Mouse (Mus musculus): ENCODE data around the gene Cyp4f13.

Cyp4f13 gene

GRCm38 (mm10) chr17:32947215-32947914 lies at the start of gene Cyp4f13:
TSS of gene Cyp4f13 (minus strand) at chr17:32947402.
- ChIA-PET POLR2A (interaction anchor here (0.6 to 2.6 kb wide), 43 partner anchors 9 to 1172 kb away, joined by 3 to 18 read pairs (median 4); partner anchors contain the start of genes Zfp472 (in 4 of the 4), Zfp952 (in 2 of the 4), H2-DMa (in 1 of the 4) and Morc2b (in 1 of the 4)), CTCF (interaction anchor here in 3 of 4 experiments (0.6 to 1.9 kb wide), 7 partner anchors 18 to 313 kb away, joined by 3 to 9 read pairs (median 4); partner anchors contain the start of gene Zfp472 (in 2 of the 3))

DNA sequence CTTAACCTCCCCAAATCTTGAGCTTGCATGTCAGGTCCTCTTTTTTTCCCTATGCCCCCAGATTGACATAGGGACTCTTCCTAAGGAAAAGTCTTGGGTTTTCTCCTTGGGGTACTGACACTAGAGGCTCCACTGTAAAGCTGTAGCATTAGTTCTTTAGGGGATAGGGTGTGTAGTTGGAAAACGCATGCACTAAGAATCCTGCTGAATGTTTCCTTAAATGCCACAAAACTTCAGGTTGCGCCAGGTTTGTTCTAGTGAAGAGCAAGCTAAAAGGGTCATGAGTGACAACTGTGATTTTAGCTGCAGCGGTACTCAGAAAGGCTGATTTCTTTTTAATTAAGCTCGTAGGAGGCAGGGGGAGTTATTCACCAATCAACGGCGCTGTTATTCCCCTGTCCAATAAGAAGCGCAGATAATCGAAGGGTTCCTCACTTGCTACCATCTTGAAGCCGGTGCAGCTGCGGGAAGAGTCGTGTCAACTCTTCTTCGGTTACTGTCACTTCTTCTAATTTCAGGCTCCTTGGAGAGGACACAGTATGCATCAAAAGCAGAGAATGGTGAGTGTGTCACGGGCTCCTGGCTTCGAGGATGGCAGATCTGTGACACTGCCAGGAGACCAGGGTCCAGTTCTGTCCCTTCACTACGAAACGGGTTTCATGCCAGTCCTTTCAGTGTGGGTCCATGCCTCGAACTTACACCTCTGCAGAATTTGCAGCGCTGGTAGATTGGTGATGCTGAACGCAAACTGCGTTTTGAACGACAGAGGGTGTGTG lies 45.7 kb upstream of the Cyp4f13 start, which contains the start of gene Zfp952:
Zfp952 (plus strand) TSS at position 431 of the 776 bp plus-strand sequence.
- ChIA-PET POLR2A (interaction anchor here in 3 of 4 experiments (0.7 to 5.0 kb wide), 35 partner anchors 8 to 693 kb away, joined by 3 to 34 read pairs (median 3); partner anchors contain the start of genes Zfp472 (in 3 of the 3), Cyp4f13 (in 2 of the 3), Zfp563 (in 2 of the 3) and Zfp763 (in 2 of the 3)), CTCF (interaction anchor here (0.5 to 2.0 kb wide), 32 partner anchors 8 to 693 kb away, joined by 3 to 10 read pairs (median 4); partner anchors contain the start of genes Zfp472 (in 3 of the 4) and Zfp799 (in 1 of the 4))

DNA sequence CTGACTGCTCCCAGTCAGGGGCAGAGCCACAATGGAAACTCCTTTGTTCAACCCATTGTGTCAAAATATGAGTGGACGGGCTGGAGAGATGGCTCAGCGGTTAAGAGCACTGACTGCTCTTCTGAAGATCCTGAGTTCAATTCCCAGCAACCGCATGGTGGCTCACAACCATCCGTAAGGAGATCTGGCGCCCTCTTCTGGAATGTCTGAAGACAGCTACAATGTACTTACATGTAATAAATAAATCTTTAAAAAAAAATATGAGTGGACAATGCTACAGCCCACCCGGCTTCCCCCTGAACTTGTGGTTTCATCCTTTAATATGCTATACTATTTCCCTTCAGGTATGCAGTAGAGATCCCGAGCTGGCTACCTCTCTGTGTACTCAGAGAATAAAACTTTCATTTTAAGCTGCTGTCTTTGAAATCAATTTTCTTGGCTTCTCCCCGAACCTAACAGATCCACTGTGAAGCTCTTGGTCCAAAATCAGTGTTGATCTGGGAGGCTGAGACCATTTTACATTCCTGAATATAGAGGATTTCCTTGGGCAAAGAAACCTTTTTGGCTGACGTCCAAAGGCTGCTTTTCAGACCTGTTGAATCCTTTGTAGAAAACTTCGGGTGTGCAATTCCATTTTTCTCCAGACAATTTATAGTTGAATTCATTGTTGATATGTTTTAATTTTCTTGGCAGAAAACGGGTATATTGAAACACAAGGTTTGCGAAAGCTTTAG lies 44.9 kb upstream of the Cyp4f13 start:
- ChIA-PET CTCF (interaction anchor here (0.6 to 2.0 kb wide), 34 partner anchors 8 to 714 kb away, joined by 3 to 10 read pairs (median 4); partner anchors contain the start of genes Zfp472 (in 3 of the 4) and Zfp799 (in 1 of the 4)), POLR2A (interaction anchor here in 3 of 4 experiments (0.6 to 5.0 kb wide), 35 partner anchors 8 to 693 kb away, joined by 3 to 34 read pairs (median 3); partner anchors contain the start of genes Zfp472 (in 3 of the 3), Zfp563 (in 2 of the 3), Zfp763 (in 2 of the 3) and Zfp799 (in 2 of the 3))

GRCm38 (mm10) chr17:32986301-32986700 lies 39.1 kb upstream of the Cyp4f13 start:
- ChIA-PET POLR2A (interaction anchor here in 3 of 4 experiments (0.7 to 1.2 kb wide), 5 partner anchors 19 to 109 kb away, joined by 3 to 5 read pairs (median 3); partner anchors contain the start of genes Zfp472 (in 1 of the 3) and Zfp563 (in 1 of the 3)), CTCF (interaction anchor here in 1 of 4 experiments (0.5 kb wide), 1 partner anchor 164 kb away, joined by 3 read pairs; no protein-coding TSS in a partner anchor)

DNA sequence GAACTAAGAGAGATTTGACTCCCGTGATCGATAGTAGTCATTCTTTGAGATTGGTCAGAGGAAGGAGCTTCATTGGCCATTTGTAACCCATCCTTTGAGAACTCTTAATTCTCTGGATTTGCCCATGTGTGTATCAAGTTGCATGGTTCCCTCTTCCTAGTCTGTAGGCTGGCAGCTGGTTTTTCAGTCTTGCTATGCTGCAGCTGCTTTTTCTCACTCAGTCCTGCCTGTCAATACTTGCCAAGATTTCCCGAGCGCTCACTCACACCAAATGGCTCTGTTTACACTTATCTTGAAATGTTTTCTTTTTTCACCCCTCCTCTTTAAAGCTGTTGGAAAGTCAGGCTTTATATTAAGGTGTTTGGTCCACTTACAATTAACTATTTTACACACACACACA lies 34.2 kb upstream of the Cyp4f13 start:
- CTCF ChIA-PET, result interaction anchor here in 2 of 4 experiments (1.0 to 1.3 kb wide), 2 partner anchors 11 kb away, joined by 3 to 5 read pairs; partner anchors contain the start of gene Zfp952 (in 1 of the 2)
- POLR2A ChIA-PET, result interaction anchor here in 3 of 4 experiments (0.6 to 2.0 kb wide), 4 partner anchors 11 to 590 kb away, joined by 4 to 12 read pairs (median 8); partner anchors contain the start of genes Zfp472 (in 2 of the 3) and Zfp952 (in 1 of the 3)

DNA sequence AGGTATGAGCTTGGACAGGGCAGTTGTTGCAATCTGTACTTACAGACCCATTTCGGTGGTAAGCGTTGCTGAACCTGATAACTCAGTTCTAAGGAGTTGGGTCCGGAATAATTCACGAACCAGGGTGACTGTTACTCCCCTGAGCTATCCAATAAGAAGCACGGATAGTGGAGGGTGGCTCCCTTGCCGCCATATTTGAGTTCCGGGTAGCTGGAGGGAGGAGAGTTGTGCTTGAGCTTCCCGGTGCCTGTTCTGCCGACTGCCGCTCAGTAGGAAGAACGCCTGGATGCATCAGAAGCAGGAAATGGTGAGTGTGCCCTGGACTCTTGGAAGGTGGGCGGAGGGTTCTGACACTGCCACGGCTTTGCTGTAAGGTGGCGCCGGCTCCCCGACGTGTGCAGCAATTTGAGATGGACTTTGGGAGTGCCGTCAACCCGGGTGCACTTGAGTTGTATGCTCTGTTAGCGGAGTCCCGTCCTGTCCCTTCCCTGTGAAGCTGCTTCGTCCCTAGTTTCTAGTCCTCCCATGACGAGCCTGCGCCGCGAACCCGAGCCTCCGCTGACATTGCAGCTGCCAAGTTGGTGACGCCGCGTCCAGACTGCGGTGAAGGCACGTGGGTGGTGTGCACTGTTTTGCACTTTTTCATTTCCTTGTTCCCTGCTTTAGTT lies 18.6 kb upstream of the Cyp4f13 start, which contains the start of gene Zfp472:
Zfp472 (plus strand) TSS at position 192 of the 668 bp plus-strand sequence.
- CTCF ChIA-PET, result interaction anchor here (0.6 to 2.1 kb wide), 20 partner anchors 9 to 1966 kb away, joined by 3 to 13 read pairs (median 4); partner anchors contain the start of genes Cyp4f13 (in 2 of the 4) and Zfp952 (in 1 of the 4)
- POLR2A ChIA-PET, result interaction anchor here (0.8 to 3.0 kb wide), 55 partner anchors 9 to 855 kb away, joined by 3 to 34 read pairs (median 4); partner anchors contain the start of genes Cyp4f13 (in 4 of the 4), Zfp952 (in 3 of the 4), March2 (in 1 of the 4) and Rab11b (in 1 of the 4)

- ChIA-PET POLR2A (interaction anchor here (0.7 to 3.0 kb wide), 55 partner anchors 8 to 855 kb away, joined by 3 to 34 read pairs (median 4); partner anchors contain the start of genes Cyp4f13 (in 4 of the 4), Zfp952 (in 3 of the 4), March2 (in 1 of the 4) and Rab11b (in 1 of the 4)), CTCF (interaction anchor here (0.7 to 2.1 kb wide), 17 partner anchors 8 to 1965 kb away, joined by 3 to 13 read pairs (median 4); partner anchors contain the start of genes Cyp4f13 (in 2 of the 4) and Zfp952 (in 1 of the 4))
These were observed 18.0 kb upstream of the Cyp4f13 start for GRCm38 (mm10) chr17:32965253-32965622.

GRCm38 (mm10) chr17:32951441-32951840 lies 4.2 kb upstream of the Cyp4f13 start:
- POLR2A ChIA-PET, result interaction anchor here in 3 of 4 experiments (0.7 to 1.4 kb wide), 10 partner anchors 12 to 98 kb away, joined by 3 to 5 read pairs (median 3); partner anchors contain the start of genes Zfp472 (in 1 of the 3) and Zfp952 (in 1 of the 3)
- CTCF ChIA-PET, result interaction anchor here (0.5 to 1.5 kb wide), 21 partner anchors 12 to 398 kb away, joined by 3 to 13 read pairs (median 3); partner anchors contain the start of genes Zfp472 (in 4 of the 4), Cyp4f14 (in 1 of the 4), Zfp799 (in 1 of the 4) and Zfp952 (in 1 of the 4)

DNA sequence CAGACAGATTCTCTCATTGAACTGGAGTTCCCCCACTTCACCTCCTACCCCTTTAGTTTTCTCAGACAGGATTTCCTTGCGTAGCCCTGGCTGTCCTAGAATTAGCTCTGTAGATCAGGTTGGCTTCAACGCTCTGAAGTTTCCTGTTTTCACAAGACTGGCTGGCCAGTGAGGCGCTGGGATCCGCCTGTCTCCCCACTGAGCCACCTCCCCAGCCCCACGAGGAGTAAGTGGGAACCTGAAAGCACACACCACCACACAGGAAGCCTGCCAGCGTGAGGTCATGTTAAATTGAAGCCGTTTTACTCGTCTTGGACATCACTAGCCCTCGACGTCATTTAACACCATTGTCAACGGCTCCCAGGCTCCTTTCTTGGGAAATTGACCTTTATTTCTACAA lies 3.8 kb upstream of the Cyp4f13 start:
- ChIA-PET CTCF (interaction anchor here (0.5 to 1.5 kb wide), 19 partner anchors 11 to 398 kb away, joined by 3 to 13 read pairs (median 3); partner anchors contain the start of genes Zfp472 (in 4 of the 4), Cyp4f14 (in 1 of the 4), Zfp799 (in 1 of the 4) and Zfp952 (in 1 of the 4)), POLR2A (interaction anchor here in 2 of 4 experiments (0.9 to 1.4 kb wide), 6 partner anchors 15 to 98 kb away, joined by 3 to 5 read pairs (median 3); partner anchors contain the start of genes Zfp472 (in 1 of the 2) and Zfp952 (in 1 of the 2))

GRCm38 (mm10) chr17:32950136-32950535 lies 2.9 kb upstream of the Cyp4f13 start:
- POLR2A ChIA-PET, result interaction anchor here in 2 of 4 experiments (0.7 to 1.5 kb wide), 3 partner anchors 15 to 73 kb away, joined by 3 to 8 read pairs (median 4); partner anchors contain the start of gene Zfp472 (in 1 of the 2)
- CTCF ChIA-PET, result no interaction called here

GRCm38 (mm10) chr17:32946716-32947115 lies 486 bp downstream of the Cyp4f13 start:
- POLR2A ChIA-PET, result interaction anchor here in 3 of 4 experiments (0.9 to 2.6 kb wide), 31 partner anchors 10 to 814 kb away, joined by 3 to 18 read pairs (median 4); partner anchors contain the start of genes Zfp472 (in 3 of the 3), Morc2b (in 1 of the 3), Rab11b (in 1 of the 3) and Zfp763 (in 1 of the 3)
- CTCF ChIA-PET, result interaction anchor here in 3 of 4 experiments (0.6 to 1.9 kb wide), 7 partner anchors 9 to 312 kb away, joined by 3 to 9 read pairs (median 3); partner anchors contain the start of gene Zfp472 (in 2 of the 3)

- POLR2A ChIA-PET, result interaction anchor here in 3 of 4 experiments (0.5 to 1.2 kb wide), 3 partner anchors 19 to 23 kb away, joined by 3 to 5 read pairs (median 3); partner anchors contain the start of gene Zfp472 (in 1 of the 3)
- CTCF ChIA-PET, result interaction anchor here in 3 of 4 experiments (0.6 to 1.6 kb wide), 9 partner anchors 11 to 763 kb away, joined by 3 to 4 read pairs (median 3); partner anchors contain the start of gene Zfp952 (in 1 of the 3)
These were observed 2.7 kb downstream of the Cyp4f13 start for GRCm38 (mm10) chr17:32944402-32945035.

DNA sequence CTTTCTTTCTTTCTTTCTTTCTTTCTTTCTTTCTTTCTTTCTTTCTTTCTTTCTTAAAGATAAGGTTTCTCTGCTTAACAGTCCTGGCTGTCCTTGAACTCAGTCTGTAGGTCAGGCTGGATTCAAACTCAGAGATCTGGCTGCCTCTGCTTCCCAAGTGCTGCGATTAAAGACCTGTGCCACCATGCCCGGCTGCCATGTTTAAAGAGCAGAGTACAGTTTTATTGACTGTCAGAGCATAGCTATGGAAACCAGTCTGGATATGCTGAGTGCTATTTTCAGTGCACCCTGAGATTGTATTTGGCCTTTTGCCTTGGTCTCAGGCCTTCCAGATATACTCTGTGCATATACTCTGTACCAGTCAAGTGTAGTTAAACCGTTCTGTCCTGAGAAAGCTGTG lies 3.5 kb downstream of the Cyp4f13 start:
- CTCF ChIA-PET, result interaction anchor here in 2 of 4 experiments (0.6 kb wide), 2 partner anchors 586 to 763 kb away, joined by 3 to 4 read pairs; no protein-coding TSS in a partner anchor
- POLR2A ChIA-PET, result interaction anchor here in 2 of 4 experiments (0.6 to 1.2 kb wide), 3 partner anchors 22 to 47 kb away, joined by 3 to 5 read pairs (median 3); partner anchors contain the start of gene Zfp472 (in 1 of the 2)

- ChIA-PET POLR2A (interaction anchor here in 2 of 4 experiments (0.8 to 1.7 kb wide), 3 partner anchors 12 to 15 kb away, joined by 3 to 5 read pairs (median 4); no protein-coding TSS in a partner anchor), CTCF (interaction anchor here in 2 of 4 experiments (0.6 to 1.0 kb wide), 4 partner anchors 12 to 47 kb away, joined by 3 to 4 read pairs (median 3); no protein-coding TSS in a partner anchor)
These were observed 7.4 kb downstream of the Cyp4f13 start for GRCm38 (mm10) chr17:32939831-32940230.

Measured in embryonic stem cell, embryonic (primary cell).